Mouse (Mus musculus) limb, embryonic 14.5 days (tissue): ENCODE results near the gene Sbno2. TPM values are rescaled to one million over a fixed set of nuclear protein-coding genes. Genes with fewer than 3 reads are reported as not detected.

ENCODE experiments used
- ATAC-seq: fragments of 200-750 bp; cut with Nextera tagmentation; 2 replicates; pipeline ENCODE4 v1.8.0; 2017; ENCODE audit warnings: low read depth, moderate number of reproducible peaks, moderate TSS enrichment; ENCODE audit not compliant: low FRiP score
- DNase-seq: peaks from one replicate; pipeline ENCODE4 v3.0.0-alpha.2; 2015; ENCODE audit warnings: low spot score
- H3K27ac ChIP-seq: fragments of 300-500 bp; sonication (generic); replicated peaks from 2 replicates; pipeline ENCODE4 v1.5.1; 2014; ENCODE audit warnings: low read depth, mild to moderate bottlenecking, low read length, moderate library complexity, mixed read lengths
- H3K27me3 ChIP-seq: fragments of 300-500 bp; sonication (generic); 2 replicates; pipeline ENCODE4 v1.6.1; 2014; ENCODE audit warnings: low read length, mixed read lengths; ENCODE audit not compliant: control insufficient read depth, insufficient read depth
- H3K36me3 ChIP-seq: fragments of 300-500 bp; sonication (generic); 2 replicates; pipeline ENCODE4 v1.6.1; 2014; ENCODE audit warnings: mild to moderate bottlenecking, low read length, moderate library complexity, mixed read lengths; ENCODE audit not compliant: control insufficient read depth, insufficient read depth
- H3K4me1 ChIP-seq: fragments of 300-500 bp; sonication (generic); 2 replicates; pipeline ENCODE4 v1.6.1; 2014; ENCODE audit warnings: antibody characterized with exemption, low read length, mixed read lengths; ENCODE audit not compliant: control insufficient read depth, insufficient read depth
- H3K4me2 ChIP-seq: fragments of 300-500 bp; sonication (generic); replicated peaks from 2 replicates; pipeline ENCODE4 v1.6.1; 2014; ENCODE audit warnings: low read depth, mild to moderate bottlenecking, low read length, moderate library complexity; ENCODE audit not compliant: severe bottlenecking
- H3K4me3 ChIP-seq: fragments of 300-500 bp; sonication (generic); replicated peaks from 2 replicates; pipeline ENCODE4 v1.5.1; 2014; ENCODE audit warnings: low read length
- H3K9ac ChIP-seq: fragments of 300-500 bp; sonication (generic); 2 replicates; pipeline ENCODE4 v1.6.1; 2014; ENCODE audit warnings: mild to moderate bottlenecking, low read depth, low read length, moderate library complexity; ENCODE audit not compliant: severe bottlenecking
- H3K9me3 ChIP-seq: fragments of 300-500 bp; sonication (generic); 2 replicates; pipeline ENCODE4 v1.6.1; 2016; ENCODE audit warnings: low read length; ENCODE audit not compliant: control insufficient read depth
- POLR2A ChIP-seq: fragments of 200-500 bp; IDR thresholded peaks from 2 replicates; pipeline ENCODE4 v1.8.0; 2012; ENCODE audit warnings: inconsistent platforms, mild to moderate bottlenecking, moderate library complexity, borderline replicate concordance; ENCODE audit not compliant: insufficient read depth, insufficient read length; ENCODE audit errors: extremely low read depth
- WGBS: fragments of 180-500 bp; shearing (Covaris S2); extraction: QIAGEN DNeasy Blood & Tissue Kit; methylation state at CpG from one replicate; pipeline ENCODE4 v1.1.7; 2014; 5-methylcytosine and 5-hydroxymethylcytosine counted together
- polyA plus RNA-seq, 2 experiments: library from polyadenylated mRNA; depleted of rRNA in 1 of 2; stranded (reverse) in 1 of 2; unstranded in 1 of 2; fragments of >200 nt; fragmentation: Nextera tagmentation in 1 of 2; extraction: Ambion mirVana in 1 of 2; gene quantifications; 2 replicates each; pipeline versions ENCODE4 v1.2.1 to v1.2.3; 2012 to 2014

Sbno2 gene
- polyA plus RNA-seq, 2 experiments, result 16.8 to 24.9 TPM

DNA sequence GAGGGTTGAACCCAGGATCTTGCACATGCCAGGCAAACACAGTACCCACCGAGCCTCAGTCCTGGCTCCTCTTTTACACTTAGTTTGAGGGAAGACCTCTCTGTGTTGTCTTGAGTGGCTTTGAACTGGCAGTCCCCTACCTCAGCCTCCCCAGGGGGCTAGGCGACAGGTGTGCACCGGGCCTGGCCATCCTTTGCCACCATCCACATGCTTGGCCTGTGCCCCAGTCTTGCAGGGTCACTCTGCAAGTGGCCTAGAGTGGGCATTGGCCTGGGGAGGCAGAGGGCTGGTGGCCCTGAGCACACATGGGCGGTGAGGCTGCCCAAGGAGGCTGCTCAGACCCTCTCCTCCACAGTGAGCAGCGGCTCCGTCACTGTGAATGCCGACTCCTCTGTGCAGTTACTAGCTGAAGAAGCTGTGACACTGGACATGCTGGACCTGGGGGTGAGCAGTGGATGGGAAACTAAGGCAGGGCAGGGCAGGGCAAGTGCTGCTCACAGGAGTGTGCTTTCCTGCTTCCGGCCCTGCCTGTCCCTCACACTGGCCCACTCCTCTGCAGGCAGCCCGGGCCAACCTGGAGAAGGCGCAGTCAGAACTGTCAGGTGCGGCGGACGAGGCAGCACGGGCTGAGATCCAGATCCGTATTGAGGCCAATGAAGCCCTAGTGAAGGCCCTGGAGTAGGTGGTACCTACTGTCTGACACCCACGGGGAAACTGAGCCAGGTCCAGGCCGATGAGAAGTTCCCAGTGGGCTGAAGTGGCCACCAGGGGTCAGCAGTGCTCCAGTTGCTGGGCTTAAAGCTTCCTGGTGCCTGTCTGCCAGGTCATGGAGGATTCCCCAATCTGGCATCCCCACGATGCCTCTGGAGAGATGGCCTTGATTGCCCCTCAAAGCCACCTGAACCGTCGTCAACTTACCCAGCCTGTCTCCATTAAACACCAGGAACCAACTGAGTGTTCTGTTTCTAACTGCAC is 39.8 kb upstream of the Sbno2 start:
- Histone ChIP-seq H3K27ac (no peak overlapping the region), H3K9me3 (no peaks in the 10 kb centered on the region), H3K4me1 (peaks cover 14% of the 10 kb centered on the region; the same call in 1 of the 2 replicates), H3K9ac (no peak overlapping the region), H3K4me2 (no peak overlapping the region), H3K36me3 (peaks cover 37% of the 10 kb centered on the region), H3K27me3 (no peaks in the 10 kb centered on the region), H3K4me3 (no peak overlapping the region)
- DNase-seq (peak; percentile 73), ATAC-seq (no peak)
- WGBS, result 73% methylated on average over 20 of the region's 20 CpGs
- no peak for TF ChIP-seq POLR2A

DNA sequence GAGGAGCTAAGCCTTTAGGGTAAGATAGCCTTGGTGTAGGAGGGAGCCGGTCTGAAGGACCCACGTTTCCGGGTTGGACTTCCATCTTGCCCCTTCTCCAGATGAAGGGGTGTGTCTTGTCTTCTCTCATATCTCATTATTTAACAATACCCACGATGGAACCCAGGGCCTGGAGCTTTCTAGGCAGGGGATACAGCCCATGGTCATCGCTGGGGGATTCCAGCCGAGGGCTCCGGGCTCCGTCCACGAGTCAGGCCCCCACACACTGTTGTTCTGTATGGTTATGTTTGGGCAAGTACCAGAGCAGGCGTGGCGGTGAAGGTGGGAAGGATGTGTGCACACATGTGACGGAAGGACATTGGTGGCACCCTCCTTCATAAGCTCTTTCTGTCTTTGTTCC is 38.8 kb upstream of the Sbno2 start:
- no peak overlapping the region for H3K9ac ChIP-seq
- no peak overlapping the region for H3K4me3 ChIP-seq
- DNase-seq, result no peak

DNA sequence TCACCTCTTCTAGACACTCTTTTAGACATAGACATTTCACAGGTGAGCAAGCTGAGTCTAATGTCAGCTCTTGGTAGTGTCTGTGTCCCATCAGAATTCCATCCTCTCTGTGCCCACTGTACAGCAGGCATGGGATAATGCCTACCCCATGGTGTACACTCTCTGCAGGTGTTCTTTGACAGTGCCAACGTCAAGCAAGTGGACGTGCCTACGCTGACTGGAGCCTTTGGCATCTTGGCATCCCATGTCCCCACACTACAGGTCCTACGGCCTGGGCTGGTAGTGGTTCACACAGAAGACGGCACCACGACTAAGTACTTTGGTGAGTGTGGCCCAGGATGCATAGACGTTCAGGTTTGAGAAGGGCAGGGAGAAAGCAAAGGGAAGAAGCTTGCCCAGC is 38.3 kb upstream of the Sbno2 start:
- Histone ChIP-seq H3K4me2 (no peak overlapping the region), H3K27ac (no peak overlapping the region), H3K27me3 (no peaks in the 10 kb centered on the region), H3K9me3 (no peaks in the 10 kb centered on the region), H3K4me1 (peaks cover 17% of the 10 kb centered on the region; the same call in 1 of the 2 replicates), H3K4me3 (no peak overlapping the region), H3K36me3 (peaks cover 33% of the 10 kb centered on the region), H3K9ac (no peak overlapping the region)
- 96% methylated on average over 7 of the region's 7 CpGs for WGBS
- DNase-seq (no peak), ATAC-seq (no peak)
- TF ChIP-seq POLR2A, result no peak

More for the DNA sequence above, 38.8 kb upstream of the Sbno2 start:
- H3K27ac ChIP-seq, result no peak overlapping the region
- H3K4me2 ChIP-seq, result no peak overlapping the region
- no peaks in the 10 kb centered on the region for H3K27me3 ChIP-seq
- no peaks in the 10 kb centered on the region for H3K9me3 ChIP-seq
- ATAC-seq, result no peak
- peaks cover 33% of the 10 kb centered on the region for H3K36me3 ChIP-seq
- 91% methylated on average over 12 of the region's 12 CpGs for whole genome bisulfite sequencing
- TF ChIP-seq POLR2A, result no peak
- H3K4me1 ChIP-seq, result peaks cover 17% of the 10 kb centered on the region; the same call in 1 of the 2 replicates

DNA sequence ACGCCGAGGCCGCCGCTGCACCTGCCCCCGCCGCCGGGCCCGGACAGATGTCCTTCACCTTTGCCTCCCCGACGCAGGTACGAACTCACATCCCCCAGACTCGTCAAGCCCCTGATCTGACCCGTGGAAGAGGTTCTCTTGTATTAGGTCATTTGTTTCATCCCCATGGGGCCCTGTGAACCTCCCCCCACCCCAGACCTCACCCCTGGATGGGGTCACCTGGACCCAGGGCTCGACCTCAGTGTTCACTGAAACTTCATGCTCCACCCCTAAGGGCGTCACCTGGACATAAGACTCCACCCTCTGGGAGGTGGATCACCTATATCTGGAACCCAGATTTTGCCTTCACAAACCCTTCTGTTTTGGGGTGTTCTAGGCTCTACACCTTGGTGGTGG is 37.2 kb upstream of the Sbno2 start:
- peak overlapping the region; percentile 56 for H3K27ac ChIP-seq
- ATAC-seq, result no peak
- no peaks in the 10 kb centered on the region for H3K27me3 ChIP-seq
- under 1% methylated on average over 15 of the region's 15 CpGs for WGBS
- peak overlapping the region; percentile 83 for H3K4me3 ChIP-seq
- peaks cover 21% of the 10 kb centered on the region; the same call in 1 of the 2 replicates for H3K4me1 ChIP-seq
- H3K36me3 ChIP-seq, result peaks cover 33% of the 10 kb centered on the region
- no peaks in the 10 kb centered on the region for H3K9me3 ChIP-seq
- H3K9ac ChIP-seq, result peak overlapping the region; percentile 88
- DNase-seq, result no peak
- H3K4me2 ChIP-seq, result peak overlapping the region; percentile 92
- TF ChIP-seq POLR2A, result no peak

DNA sequence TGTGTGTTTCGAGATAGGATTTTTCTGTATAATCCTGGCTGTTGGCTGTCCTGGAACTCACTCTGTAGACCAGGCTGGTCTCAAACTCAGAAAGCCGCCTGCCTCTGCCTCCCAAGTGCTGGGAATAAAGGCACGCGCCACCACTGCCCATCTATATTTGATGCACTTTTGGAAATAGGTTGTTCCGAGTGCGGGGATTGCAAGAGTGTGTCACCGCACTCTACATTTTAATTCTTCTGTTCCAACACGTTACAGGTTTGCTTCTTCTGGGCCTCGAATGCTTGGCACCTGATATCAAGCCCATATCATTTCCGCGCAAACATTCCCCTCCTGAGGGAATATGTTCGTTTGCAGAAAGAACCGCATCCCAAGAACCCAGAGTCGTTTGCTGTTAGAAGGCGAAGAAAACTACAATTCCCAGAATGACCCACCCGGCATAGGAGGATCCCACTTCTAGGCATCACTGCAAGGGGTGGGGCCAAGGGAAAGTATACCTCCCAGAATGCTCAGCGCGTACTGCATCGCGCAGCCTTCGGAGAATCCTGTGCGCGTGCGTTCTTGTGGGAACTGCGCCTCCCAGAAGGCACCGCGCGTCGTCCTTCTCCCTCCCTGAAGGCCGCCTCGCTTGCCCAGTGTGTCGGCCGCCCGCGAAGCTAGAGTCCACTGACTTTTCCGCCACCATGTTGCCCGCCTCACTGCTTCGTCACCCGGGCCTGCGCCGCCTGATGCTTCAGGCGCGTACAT is 36.6 kb upstream of the Sbno2 start:
- Histone ChIP-seq H3K4me1 (peaks cover 24% of the 10 kb centered on the region), H3K4me2 (peak overlapping the region; percentile 92), H3K4me3 (peak overlapping the region; percentile 83), H3K9ac (peak overlapping the region; percentile 88), H3K27me3 (peaks cover 2% of the 10 kb centered on the region; the same call in 1 of the 2 replicates), H3K36me3 (peaks cover 33% of the 10 kb centered on the region), H3K9me3 (no peaks in the 10 kb centered on the region), H3K27ac (peak overlapping the region; percentile 56)
- TF ChIP-seq POLR2A, result peak; percentile 68; the same call in 1 of the 2 replicates
- DNase-seq, result peak; percentile 99
- ATAC-seq, result peak; percentile 85
- WGBS, result under 1% methylated on average over 40 of the region's 43 CpGs
